Mouse (Mus musculus) neural tube, embryonic 11.5 days (tissue): ENCODE measurements around the gene Ip6k1. TPM values are rescaled to one million over a fixed set of nuclear protein-coding genes. Genes with fewer than 3 reads are reported as not detected.

Experiments
- ATAC-seq: fragments of 200-750 bp; cut with Nextera tagmentation; 2 replicates; pipeline ENCODE4 v1.8.0; 2017; ENCODE audit warnings: moderate number of reproducible peaks, mild to moderate bottlenecking, moderate TSS enrichment, moderate library complexity; ENCODE audit not compliant: insufficient read depth, low FRiP score, low TSS enrichment
- DNase-seq: peaks from one replicate; pipeline ENCODE4 v3.0.0-alpha.2; 2015; ENCODE audit warnings: low spot score
- H3K27ac ChIP-seq: fragments of 300-500 bp; sonication (generic); 2 replicates; pipeline ENCODE4 v1.5.1; 2014; ENCODE audit warnings: low read depth, mild to moderate bottlenecking, low read length
- H3K27me3 ChIP-seq: fragments of 300-500 bp; sonication (generic); 2 replicates; pipeline ENCODE4 v1.6.1; 2014; ENCODE audit warnings: mild to moderate bottlenecking, low read length, mixed read lengths; ENCODE audit not compliant: control insufficient read depth, insufficient read depth
- H3K36me3 ChIP-seq: fragments of 300-500 bp; sonication (generic); 2 replicates; pipeline ENCODE4 v1.6.1; 2014; ENCODE audit warnings: mild to moderate bottlenecking, low read length, moderate library complexity, mixed read lengths; ENCODE audit not compliant: control insufficient read depth, insufficient read depth
- H3K4me1 ChIP-seq: fragments of 300-500 bp; sonication (generic); 2 replicates; pipeline ENCODE4 v1.6.1; 2014; ENCODE audit warnings: low read length, mixed read lengths; ENCODE audit not compliant: control insufficient read depth, insufficient read depth
- H3K4me2 ChIP-seq: fragments of 300-500 bp; sonication (generic); 2 replicates; pipeline ENCODE4 v1.6.1; 2014; ENCODE audit warnings: low read depth, mild to moderate bottlenecking, moderate library complexity
- H3K4me3 ChIP-seq: fragments of 300-500 bp; sonication (generic); 2 replicates; pipeline ENCODE4 v1.5.1; 2014; ENCODE audit warnings: low read depth, low read length
- H3K9ac ChIP-seq: fragments of 300-500 bp; sonication (generic); 2 replicates; pipeline ENCODE4 v1.6.1; 2014; ENCODE audit warnings: mild to moderate bottlenecking, low read length
- H3K9me3 ChIP-seq: fragments of 300-500 bp; sonication (generic); 2 replicates; pipeline ENCODE4 v1.6.1; 2016; ENCODE audit warnings: low read length; ENCODE audit not compliant: control insufficient read depth
- WGBS: fragments of 180-500 bp; shearing (Covaris S2); extraction: QIAGEN DNeasy Blood & Tissue Kit; methylation state at CpG from one replicate; pipeline ENCODE4 v1.1.7; 2014; 5-methylcytosine and 5-hydroxymethylcytosine counted together
- polyA plus RNA-seq: library from polyadenylated mRNA; unstranded; fragments of >200 nt; fragmentation: Nextera tagmentation; extraction: Ambion mirVana; gene quantifications from 2 replicates; pipeline ENCODE4 v1.2.1, GENCODE M21; 2014

Gene Ip6k1
- polyA plus RNA-seq, 1 experiment from 2014 or later, result 45.7 TPM

DNA sequence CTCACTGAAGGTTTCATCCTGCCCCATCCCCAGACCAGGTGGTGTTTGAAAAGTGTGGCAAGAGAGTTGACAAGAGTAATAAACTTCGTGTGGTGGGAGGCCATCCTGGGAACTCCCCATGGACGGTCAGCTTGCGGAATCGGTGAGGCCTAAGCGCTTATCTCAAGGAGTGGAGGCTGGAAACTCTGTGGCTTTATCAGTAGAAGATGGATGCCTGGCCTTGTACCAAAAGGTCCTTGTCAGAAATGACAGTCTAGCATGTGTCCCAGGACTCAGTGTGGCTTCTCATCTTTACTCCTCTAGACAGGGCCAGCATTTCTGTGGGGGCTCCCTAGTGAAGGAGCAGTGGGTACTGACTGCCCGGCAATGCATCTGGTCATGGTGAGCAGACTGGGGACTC lies 81.3 kb downstream of the Ip6k1 start:
- DNase-seq (no peak), ATAC-seq (no peak)
- WGBS, result 85% methylated on average over 6 of the region's 6 CpGs
- Histone ChIP-seq H3K4me1 (peaks cover 2% of the 10 kb centered on the region; the same call in 1 of the 2 replicates), H3K4me2 (no peak overlapping the region), H3K9me3 (no peaks in the 10 kb centered on the region), H3K36me3 (peaks cover 16% of the 10 kb centered on the region), H3K9ac (no peak overlapping the region), H3K4me3 (no peak overlapping the region), H3K27ac (no peak overlapping the region), H3K27me3 (peaks cover 33% of the 10 kb centered on the region)

DNA sequence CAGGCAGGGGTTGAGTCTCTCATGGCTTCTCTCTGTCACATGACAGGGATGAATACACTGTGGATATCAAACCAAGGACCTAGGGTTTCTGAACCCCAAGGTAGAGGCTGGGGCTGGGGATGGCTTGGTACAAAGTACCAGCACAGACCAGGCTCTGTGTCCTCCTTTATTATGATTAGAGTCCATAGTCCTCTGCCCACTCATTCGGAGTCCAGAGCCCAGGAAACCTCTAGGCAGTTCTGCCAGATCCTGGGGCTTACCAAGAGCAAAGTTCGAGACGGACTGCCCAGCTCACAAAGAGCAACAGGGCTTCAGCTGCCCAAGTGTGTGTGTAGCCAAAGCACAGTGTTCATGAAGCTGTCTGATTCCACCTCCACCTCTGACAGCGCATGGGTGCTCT lies 83.0 kb downstream of the Ip6k1 start:
- no peak for DNase-seq
- WGBS, result 96% methylated on average over 4 of the region's 4 CpGs
- Histone ChIP-seq H3K4me1 (no peaks in the 10 kb centered on the region), H3K4me2 (no peak overlapping the region), H3K36me3 (peaks cover 19% of the 10 kb centered on the region), H3K27me3 (peaks cover 33% of the 10 kb centered on the region), H3K4me3 (no peak overlapping the region; the same call in 1 of the 2 replicates), H3K27ac (no peak overlapping the region), H3K9me3 (no peaks in the 10 kb centered on the region), H3K9ac (no peak overlapping the region)
- ATAC-seq, result no peak

DNA sequence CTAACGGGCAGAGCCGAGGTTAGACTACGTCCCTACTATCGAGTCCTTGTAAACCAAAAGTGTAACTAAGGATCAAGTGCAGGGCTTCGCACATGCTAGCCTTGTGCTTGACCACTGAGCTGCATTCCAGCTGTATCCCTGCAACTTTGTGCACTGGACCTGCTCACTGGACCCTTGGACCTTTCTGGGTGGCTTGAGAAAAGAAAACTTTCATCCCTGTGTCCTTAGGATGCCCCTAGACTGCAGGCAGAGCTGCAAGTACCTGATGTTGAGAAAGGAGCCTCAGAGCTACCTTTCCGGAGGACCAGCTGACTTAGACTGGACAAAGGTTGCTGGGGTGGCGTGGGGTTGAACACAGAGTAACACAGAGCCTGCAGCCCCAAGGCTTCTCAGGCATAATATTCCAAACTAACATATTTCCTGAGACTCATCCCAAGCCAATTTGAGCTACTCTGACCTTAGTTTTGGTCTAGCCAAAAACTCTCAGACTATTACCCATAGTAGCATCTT lies 88.4 kb downstream of the Ip6k1 start:
- H3K9ac ChIP-seq, result no peak overlapping the region
- ATAC-seq, result no peak
- H3K4me2 ChIP-seq, result no peak overlapping the region
- H3K4me1 ChIP-seq, result peaks cover 10% of the 10 kb centered on the region
- no peaks in the 10 kb centered on the region for H3K27me3 ChIP-seq
- 96% methylated on average over 7 of the region's 7 CpGs for WGBS
- H3K27ac ChIP-seq, result no peak overlapping the region
- H3K36me3 ChIP-seq, result peaks cover 21% of the 10 kb centered on the region
- H3K4me3 ChIP-seq, result no peak overlapping the region
- no peak for DNase-seq
- H3K9me3 ChIP-seq, result no peaks in the 10 kb centered on the region

DNA sequence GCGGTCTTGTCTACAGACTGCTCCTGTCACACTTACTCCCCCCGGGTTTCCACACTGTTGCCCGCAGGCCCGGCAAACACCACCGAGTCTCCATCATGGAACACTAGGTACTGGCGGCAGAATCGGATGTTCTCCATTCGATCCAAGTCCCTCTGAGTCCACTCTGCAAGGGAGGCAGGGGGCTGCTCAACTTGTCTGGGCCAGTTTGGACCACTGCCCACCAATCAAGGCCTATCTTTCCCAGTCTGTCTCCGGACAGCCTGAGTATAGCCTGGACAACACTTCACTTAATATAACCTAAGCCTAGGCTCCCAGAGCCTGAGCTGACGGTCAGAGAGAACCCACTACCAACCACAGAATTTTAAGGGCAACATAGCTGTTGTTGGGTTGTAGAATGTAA lies 91.3 kb downstream of the Ip6k1 start:
- Histone ChIP-seq H3K27ac (no peak overlapping the region), H3K9ac (peak overlapping the region; percentile 74), H3K9me3 (no peaks in the 10 kb centered on the region), H3K4me1 (peaks cover 10% of the 10 kb centered on the region), H3K4me2 (peak overlapping the region; percentile 92), H3K4me3 (peak overlapping the region; percentile 76), H3K36me3 (peaks cover 9% of the 10 kb centered on the region), H3K27me3 (no peaks in the 10 kb centered on the region)
- WGBS, result 79% methylated on average over 10 of the region's 10 CpGs
- no peak for DNase-seq
- 0 out of 2 replicates have a peak, but pooled peaks have one; percentile 4 for ATAC-seq

DNA sequence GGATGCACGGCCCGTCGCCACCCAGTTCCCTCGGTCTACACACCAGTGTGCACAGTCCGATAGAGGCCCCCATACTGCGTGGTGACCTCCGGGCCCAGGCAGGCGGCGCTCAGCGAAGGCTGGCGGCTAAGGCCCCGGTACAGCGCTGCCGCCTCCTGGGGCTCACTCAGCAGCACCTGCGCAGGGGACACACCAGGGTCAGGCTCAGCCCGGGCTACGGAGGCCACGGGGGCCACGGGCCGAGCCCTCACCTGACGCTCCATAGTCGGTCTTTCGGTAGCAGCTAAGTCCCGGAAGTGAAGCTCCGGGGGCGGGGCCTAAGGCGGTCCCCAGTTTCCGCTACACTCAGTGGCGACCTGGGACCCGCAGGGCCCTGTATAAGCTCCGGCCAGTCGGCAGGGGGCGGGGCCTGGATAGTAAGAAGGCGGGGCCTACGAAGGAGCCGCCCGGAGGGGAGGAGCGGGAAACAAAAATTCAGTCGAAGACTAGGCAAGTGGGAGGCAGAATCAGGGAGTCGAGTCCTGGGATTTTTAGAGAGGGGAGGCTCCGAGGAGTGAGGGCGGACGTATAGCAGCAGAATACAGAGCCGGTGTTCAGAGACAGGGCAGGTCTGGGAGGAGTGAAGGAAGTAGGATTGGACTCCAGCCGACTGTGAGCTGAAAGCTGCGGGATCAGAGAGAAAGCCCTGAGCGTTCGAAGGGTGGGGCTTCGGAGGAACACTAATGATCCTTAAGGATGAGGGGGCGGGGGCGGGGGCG lies 92.1 kb downstream of the Ip6k1 start, which contains the start of gene Apeh:
Gene Apeh (minus strand): TSS at position 423 of the 758 bp plus-strand sequence.
- peak; percentile 92 for ATAC-seq
- under 1% methylated on average over 51 of the region's 52 CpGs for WGBS
- H3K4me3 ChIP-seq, result peak within 1 kb of the TSS; percentile 76
- H3K27ac ChIP-seq, result no peak within 1 kb of the TSS
- peaks cover 9% of the 10 kb centered on the region for H3K36me3 ChIP-seq
- no peaks in the 10 kb centered on the region for H3K27me3 ChIP-seq
- H3K4me2 ChIP-seq, result peak within 1 kb of the TSS; percentile 92
- H3K9me3 ChIP-seq, result no peaks in the 10 kb centered on the region
- H3K9ac ChIP-seq, result peak within 1 kb of the TSS; percentile 74
- peaks cover 10% of the 10 kb centered on the region for H3K4me1 ChIP-seq
- peak; percentile 96 for DNase-seq

DNA sequence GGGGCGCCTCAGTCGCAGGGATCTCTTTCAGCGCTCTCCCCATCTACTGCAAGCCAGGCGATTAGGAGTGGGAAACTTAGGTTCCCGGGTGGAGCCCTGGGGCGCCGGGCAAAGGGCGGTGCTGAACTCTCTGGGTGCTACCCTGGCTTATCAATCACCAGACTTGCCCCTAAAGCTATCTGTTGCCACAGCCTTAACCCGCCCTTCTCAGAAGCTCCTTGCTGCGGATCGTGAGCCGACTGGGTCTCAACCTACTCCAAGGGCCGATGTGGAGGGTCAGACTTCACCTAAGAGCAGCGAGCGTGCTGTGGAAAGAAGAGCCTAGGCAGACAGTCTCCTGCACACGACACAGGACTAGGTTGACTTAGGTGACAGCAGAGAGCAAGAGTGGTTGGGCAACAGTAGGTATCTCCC lies 92.7 kb downstream of the Ip6k1 start:
- H3K27ac ChIP-seq, result no peak overlapping the region
- H3K36me3 ChIP-seq, result peaks cover 8% of the 10 kb centered on the region
- peak overlapping the region; percentile 92 for H3K4me2 ChIP-seq
- DNase-seq (peak; percentile 32), ATAC-seq (peak; percentile 14; the same call in 1 of the 2 replicates)
- WGBS, result 0% methylated on average over 16 of the region's 16 CpGs
- peak overlapping the region; percentile 74 for H3K9ac ChIP-seq
- no peaks in the 10 kb centered on the region for H3K9me3 ChIP-seq
- H3K4me3 ChIP-seq, result peak overlapping the region; percentile 76
- no peaks in the 10 kb centered on the region for H3K27me3 ChIP-seq
- peaks cover 10% of the 10 kb centered on the region for H3K4me1 ChIP-seq

DNA sequence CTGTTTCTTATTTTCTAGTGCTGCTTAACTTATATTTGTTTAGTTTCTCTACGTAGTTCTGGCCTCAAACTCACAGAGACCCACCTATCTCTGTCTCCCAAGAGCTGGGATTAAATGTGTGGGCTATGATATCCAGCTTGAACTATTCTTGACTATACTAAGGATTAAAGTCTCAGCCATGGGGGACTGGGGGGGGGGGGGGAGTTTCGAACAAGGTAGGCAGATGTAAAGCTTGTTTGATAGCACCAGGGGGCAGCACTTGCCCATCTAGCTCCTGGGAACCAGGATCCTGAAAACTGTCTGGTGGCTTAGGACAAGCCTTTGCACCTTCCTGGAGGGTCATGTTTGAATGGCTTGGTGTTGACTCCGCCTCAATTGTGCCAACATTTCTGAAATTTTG lies 93.2 kb downstream of the Ip6k1 start:
- peaks cover 8% of the 10 kb centered on the region for H3K36me3 ChIP-seq
- peak overlapping the region; percentile 76 for H3K4me3 ChIP-seq
- WGBS, result 15% methylated on average over 3 of the region's 3 CpGs
- peak overlapping the region; percentile 92 for H3K4me2 ChIP-seq
- no peaks in the 10 kb centered on the region for H3K9me3 ChIP-seq
- no peak for ATAC-seq
- peaks cover 10% of the 10 kb centered on the region for H3K4me1 ChIP-seq
- no peak overlapping the region for H3K9ac ChIP-seq
- peak; percentile 77 for DNase-seq
- no peaks in the 10 kb centered on the region for H3K27me3 ChIP-seq
- no peak overlapping the region for H3K27ac ChIP-seq

DNA sequence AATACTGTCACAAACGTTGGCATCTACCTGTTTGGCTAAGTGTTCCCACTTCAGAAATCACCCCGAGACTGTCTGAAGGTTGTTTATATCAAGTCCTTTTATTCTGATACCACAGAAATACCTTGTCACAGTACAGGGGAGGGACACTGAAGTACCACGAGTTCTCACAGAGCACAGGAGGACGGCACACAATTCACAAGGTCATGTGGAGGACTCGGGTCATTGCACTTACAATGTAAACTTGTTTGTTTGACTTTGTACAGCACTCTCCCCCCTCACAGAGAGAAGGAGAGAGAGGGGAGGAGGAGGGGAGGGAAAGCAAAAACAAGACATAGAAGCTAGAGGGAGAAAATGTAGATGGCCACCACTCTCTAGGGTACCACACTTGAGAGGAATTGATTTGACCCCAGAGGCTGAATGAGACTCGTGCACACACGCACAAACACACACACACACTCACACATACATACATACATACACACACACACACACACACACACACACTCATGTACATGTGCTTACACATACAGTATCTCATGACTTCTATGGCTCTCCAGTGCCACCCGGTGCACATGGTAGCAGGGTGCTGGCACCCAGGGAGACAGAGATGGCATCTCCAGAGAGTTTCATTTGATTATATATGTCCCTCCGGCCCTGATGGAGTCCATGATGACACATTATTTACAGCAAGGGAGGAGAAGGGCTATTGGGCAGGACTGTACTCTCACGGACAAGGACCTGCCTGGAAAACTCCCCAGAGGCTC lies 93.8 kb downstream of the Ip6k1 start:
- 65% methylated on average over 10 of the region's 10 CpGs for WGBS
- ATAC-seq (no peak), DNase-seq (no peak)
- H3K27me3 ChIP-seq, result no peaks in the 10 kb centered on the region
- no peak overlapping the region for H3K4me2 ChIP-seq
- H3K9me3 ChIP-seq, result no peaks in the 10 kb centered on the region
- no peak overlapping the region for H3K27ac ChIP-seq
- peaks cover 8% of the 10 kb centered on the region for H3K36me3 ChIP-seq
- H3K9ac ChIP-seq, result no peak overlapping the region
- H3K4me3 ChIP-seq, result no peak overlapping the region
- peaks cover 10% of the 10 kb centered on the region for H3K4me1 ChIP-seq
